28 mouse cellular contexts compared by ENCODE assay signal in genomic region chr1:169071366-169071765, GRCm38 (mm10).
"Had no signal": no experiment of that assay in that cellular context is flagged by ENCODE, and none has a peak within 500 bp of the region (broad histone marks: within the 10 kb centered on the region; RNA-seq: fewer than 3 reads in every experiment).

No protein-coding gene starts in this region.

- H3K27me3 ChIP-seq: embryonic facial prominence, embryonic 12.5 days; embryonic facial prominence, embryonic 13.5 days; embryonic facial prominence, embryonic 15.5 days; forebrain, embryonic 12.5 days; forebrain, embryonic 13.5 days; forebrain, embryonic 15.5 days had no signal

- ATAC-seq: forebrain, embryonic 13.5 days; forebrain, embryonic 14.5 days; forebrain, embryonic 15.5 days; forebrain, embryonic 16.5 days; forebrain, postnatal 0 days had no signal

- DNase-seq: cerebellum, adult 8-10 months; cerebellum, adult 9-10 months; cerebellum, adult 9-11 months; cerebellum, postnatal 10 days; cerebellum, postnatal 14 days; cerebellum, postnatal 25 days; cerebellum, postnatal 36 days; embryo, embryonic 11 days; forebrain, postnatal 0 days; gastrocnemius, adult 2 months; gastrocnemius, postnatal 10 days; gastrocnemius, postnatal 14 days; gastrocnemius, postnatal 25 days; gastrocnemius, postnatal 36 days; heart, adult 11 months; heart, adult 18-20 months; heart, adult 2 months had no signal

- H3K9ac ChIP-seq: embryonic facial prominence, embryonic 12.5 days; embryonic facial prominence, embryonic 13.5 days; embryonic facial prominence, embryonic 15.5 days; forebrain, embryonic 12.5 days; forebrain, embryonic 13.5 days; forebrain, embryonic 15.5 days; forebrain, postnatal 0 days had no signal

- H3K27ac ChIP-seq: embryonic facial prominence, embryonic 10.5 days; embryonic facial prominence, embryonic 12.5 days; embryonic facial prominence, embryonic 13.5 days; embryonic facial prominence, embryonic 15.5 days; forebrain, embryonic 10.5 days; forebrain, embryonic 12.5 days; forebrain, embryonic 13.5 days; forebrain, embryonic 15.5 days; gastrocnemius, adult 2 months; heart, adult 2 months had no signal

- H3K4me1 ChIP-seq: embryonic facial prominence, embryonic 12.5 days; embryonic facial prominence, embryonic 13.5 days; embryonic facial prominence, embryonic 15.5 days; forebrain, embryonic 10.5 days; forebrain, embryonic 12.5 days had no signal

- H3K4me3 ChIP-seq: embryonic facial prominence, embryonic 10.5 days; embryonic facial prominence, embryonic 12.5 days; embryonic facial prominence, embryonic 13.5 days; embryonic facial prominence, embryonic 15.5 days; erythroblast, embryonic 14.5 days; forebrain, embryonic 10.5 days; forebrain, embryonic 12.5 days; forebrain, embryonic 13.5 days; forebrain, embryonic 15.5 days; gastrocnemius, adult 2 months; heart, adult 2 months had no signal

- H3K9me3 ChIP-seq: embryonic facial prominence, embryonic 10.5 days; embryonic facial prominence, embryonic 12.5 days; embryonic facial prominence, embryonic 13.5 days; embryonic facial prominence, embryonic 15.5 days; forebrain, embryonic 10.5 days; forebrain, embryonic 12.5 days; forebrain, embryonic 13.5 days; forebrain, embryonic 15.5 days had no signal

- H3K36me3 ChIP-seq: embryonic facial prominence, embryonic 10.5 days; embryonic facial prominence, embryonic 12.5 days; embryonic facial prominence, embryonic 13.5 days; embryonic facial prominence, embryonic 15.5 days; forebrain, embryonic 10.5 days; forebrain, embryonic 12.5 days; forebrain, embryonic 15.5 days had no signal

- H3K4me2 ChIP-seq: embryonic facial prominence, embryonic 12.5 days; embryonic facial prominence, embryonic 13.5 days; embryonic facial prominence, embryonic 15.5 days; forebrain, embryonic 12.5 days; forebrain, embryonic 13.5 days; forebrain, embryonic 15.5 days had no signal
